Mouse (Mus musculus) heart, postnatal 0 days (tissue): ENCODE measurements at regions not wholly inside any gene's neighbourhood (a gene's known extent, or its start where the extent isn't known, plus 50 kb on each side); places are given as distances from the start of the nearest gene placed in this dataset.

Source experiments
- ATAC-seq: fragments of 200-750 bp; cut with Nextera tagmentation; 2 replicates; pipeline ENCODE4 v1.8.0; 2017; ENCODE audit warnings: low read depth, moderate number of reproducible peaks, moderate library complexity; ENCODE audit not compliant: insufficient read depth
- DNase-seq: peaks from one replicate; pipeline ENCODE4 v3.0.0-alpha.2; 2016; ENCODE audit warnings: low spot score
- H3K27ac ChIP-seq: fragments of 300-500 bp; sonication (generic); 2 replicates; pipeline ENCODE4 v1.5.1; 2014; ENCODE audit warnings: low read depth, mild to moderate bottlenecking
- H3K27me3 ChIP-seq: fragments of 300-500 bp; sonication (generic); 2 replicates; pipeline ENCODE4 v1.6.1; 2014; ENCODE audit warnings: low read length, mixed read lengths; ENCODE audit not compliant: control insufficient read depth, insufficient read depth
- H3K36me3 ChIP-seq: fragments of 300-500 bp; sonication (generic); replicated peaks from 2 replicates; pipeline ENCODE4 v1.6.1; 2014; ENCODE audit warnings: low read length, mixed read lengths; ENCODE audit not compliant: control insufficient read depth, insufficient read depth
- H3K4me1 ChIP-seq: fragments of 300-500 bp; sonication (generic); 2 replicates; pipeline ENCODE4 v1.6.1; 2014; ENCODE audit warnings: antibody characterized with exemption; ENCODE audit not compliant: control insufficient read depth, insufficient read depth
- H3K4me2 ChIP-seq: fragments of 300-500 bp; sonication (generic); 2 replicates; pipeline ENCODE4 v1.6.1; 2014; ENCODE audit warnings: low read depth, mild to moderate bottlenecking, low read length, moderate library complexity
- H3K4me3 ChIP-seq: fragments of 300-500 bp; sonication (generic); 2 replicates; pipeline ENCODE4 v1.5.1; 2014; ENCODE audit warnings: low read depth, low read length
- H3K9ac ChIP-seq: fragments of 300-500 bp; sonication (generic); replicated peaks from 2 replicates; pipeline ENCODE4 v1.6.1; 2014; ENCODE audit warnings: low read depth, low read length, mixed read lengths
- H3K9me3 ChIP-seq: fragments of 300-500 bp; sonication (generic); replicated peaks from 2 replicates; pipeline ENCODE4 v1.6.1; 2016; ENCODE audit warnings: low read length; ENCODE audit not compliant: control insufficient read depth
- CTCF ChIP-seq: IDR thresholded peaks from 2 replicates; pipeline ENCODE4 v1.5.1; 2016; ENCODE audit warnings: antibody characterized with exemption, control low read depth, low read depth
- EP300 ChIP-seq: IDR thresholded peaks from 2 replicates; pipeline ENCODE4 v1.6.1; 2016; ENCODE audit warnings: antibody characterized with exemption, low read depth
- WGBS: fragments of 180-500 bp; shearing (Covaris S2); extraction: QIAGEN DNeasy Blood & Tissue Kit; methylation state at CpG from one replicate; pipeline ENCODE4 v1.1.7; 2014; 5-methylcytosine and 5-hydroxymethylcytosine counted together

DNA sequence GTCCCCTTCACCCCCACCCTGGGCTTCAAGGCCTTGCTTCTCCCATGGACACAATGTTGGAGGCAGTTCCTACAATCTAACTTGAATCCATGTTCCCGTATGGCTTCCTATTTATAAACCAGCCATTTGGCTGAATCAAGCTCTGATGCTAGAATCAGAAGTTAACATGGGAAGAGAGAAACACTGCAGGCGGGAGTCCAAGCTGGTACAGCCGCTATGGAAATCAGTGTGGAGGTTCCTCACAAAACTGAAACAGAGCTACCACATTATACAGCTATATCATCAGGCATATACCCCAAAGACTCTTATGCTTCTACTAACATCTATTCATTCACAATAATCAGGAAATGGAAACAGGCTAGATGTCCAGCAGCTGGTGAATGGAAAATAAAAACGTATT, 106.7 kb upstream of the Pik3r1 start:
- TF ChIP-seq EP300 (no peak), CTCF (no peak)
- no peaks in the 10 kb centered on the region for H3K27me3 ChIP-seq
- no peak for DNase-seq
- H3K4me2 ChIP-seq = no peak overlapping the region
- no peaks in the 10 kb centered on the region for H3K4me1 ChIP-seq
- no peaks in the 10 kb centered on the region for H3K9me3 ChIP-seq
- H3K36me3 ChIP-seq = no peaks in the 10 kb centered on the region
- no peak overlapping the region for H3K27ac ChIP-seq
- WGBS = 76% methylated on average over 4 of the region's 4 CpGs
- H3K4me3 ChIP-seq = no peak overlapping the region
- H3K9ac ChIP-seq = no peak overlapping the region
- no peak for ATAC-seq

DNA sequence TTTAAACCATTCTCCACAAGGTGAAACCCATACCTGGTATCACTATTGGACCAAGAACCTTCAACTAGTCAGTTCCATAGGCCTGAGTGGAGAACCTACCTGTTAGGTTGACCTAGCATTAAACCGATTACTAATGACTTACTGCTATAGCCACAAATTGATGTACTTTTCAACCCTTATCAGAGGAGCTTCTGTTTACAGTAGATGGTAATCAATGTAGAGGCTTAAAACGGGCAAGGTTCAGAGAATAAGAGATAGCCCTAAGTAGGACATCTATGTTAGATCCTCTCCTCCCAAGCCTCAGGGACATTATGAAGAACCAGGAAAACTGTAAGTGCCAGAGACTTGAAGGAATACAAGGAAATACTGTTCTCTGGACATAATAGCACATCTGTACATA, 108.1 kb upstream of the Pik3r1 start:
- no peak for DNase-seq
- H3K4me2 ChIP-seq = no peak overlapping the region
- H3K4me1 ChIP-seq = no peaks in the 10 kb centered on the region
- TF ChIP-seq EP300 = no peak
- no peak for TF ChIP-seq CTCF
- no peaks in the 10 kb centered on the region for H3K9me3 ChIP-seq
- H3K36me3 ChIP-seq = no peaks in the 10 kb centered on the region
- 81% methylated on average over 2 of the region's 2 CpGs for WGBS
- no peaks in the 10 kb centered on the region for H3K27me3 ChIP-seq
- H3K4me3 ChIP-seq = no peak overlapping the region
- no peak overlapping the region for H3K9ac ChIP-seq
- ATAC-seq = no peak
- no peak overlapping the region for H3K27ac ChIP-seq

- Histone ChIP-seq H3K4me3 (no peak overlapping the region), H3K9ac (no peak overlapping the region), H3K36me3 (no peaks in the 10 kb centered on the region), H3K4me2 (no peak overlapping the region), H3K4me1 (no peaks in the 10 kb centered on the region), H3K9me3 (no peaks in the 10 kb centered on the region), H3K27me3 (no peaks in the 10 kb centered on the region), H3K27ac (no peak overlapping the region)
- no peak for ATAC-seq
- no peak for DNase-seq
- WGBS = 83% methylated on average over 3 of the region's 3 CpGs
- no peak for TF ChIP-seq EP300
- no peak for TF ChIP-seq CTCF
These were observed 108.6 kb upstream of the Pik3r1 start for GRCm38 (mm10) chr13:101876601-101877000.

- no peak overlapping the region for H3K9ac ChIP-seq
These were observed 110.2 kb upstream of the Pik3r1 start for GRCm38 (mm10) chr13:101878168-101878567.

DNA sequence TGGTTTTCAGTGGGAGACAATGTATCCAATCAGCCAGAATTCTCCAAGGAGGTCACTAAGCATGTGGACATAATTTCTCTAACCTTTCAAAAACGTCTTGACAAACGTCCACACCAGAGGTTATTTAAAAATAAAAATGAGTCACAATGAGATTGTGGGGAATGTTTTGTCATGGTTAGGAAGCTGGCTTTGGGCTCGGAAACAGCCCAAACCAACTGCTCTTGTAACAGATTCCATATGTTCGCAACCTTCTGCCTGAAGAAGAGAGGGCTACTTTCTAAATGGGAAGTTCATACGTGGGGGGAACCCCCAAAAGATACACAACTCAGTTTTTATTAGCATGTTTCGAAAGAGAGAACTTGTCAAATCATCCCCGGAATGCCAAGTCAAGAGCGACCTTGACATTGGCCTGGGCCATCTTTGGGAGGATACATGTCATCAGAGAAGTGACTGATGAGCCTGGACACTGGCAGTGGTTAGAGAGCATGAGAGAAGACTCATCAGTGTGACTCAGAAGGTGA, 111.6 kb upstream of the Pik3r1 start:
- no peaks in the 10 kb centered on the region for H3K27me3 ChIP-seq
- no peaks in the 10 kb centered on the region for H3K4me1 ChIP-seq
- ATAC-seq (no peak), DNase-seq (no peak)
- H3K4me2 ChIP-seq = no peak overlapping the region
- no peak overlapping the region for H3K9ac ChIP-seq
- 62% methylated on average over 8 of the region's 8 CpGs for WGBS
- no peak overlapping the region for H3K4me3 ChIP-seq
- TF ChIP-seq EP300 = no peak
- no peak for TF ChIP-seq CTCF
- H3K36me3 ChIP-seq = no peaks in the 10 kb centered on the region
- H3K9me3 ChIP-seq = 0 out of 2 replicates have a peak, but pooled peaks cover 5% of the 10 kb centered on the region
- no peak overlapping the region for H3K27ac ChIP-seq

More at GRCm38 (mm10) chr13:101878168-101878567, 110.2 kb upstream of the Pik3r1 start:
- Histone ChIP-seq H3K4me1 (no peaks in the 10 kb centered on the region), H3K4me3 (no peak overlapping the region), H3K27me3 (no peaks in the 10 kb centered on the region), H3K27ac (no peak overlapping the region), H3K4me2 (no peak overlapping the region), H3K36me3 (no peaks in the 10 kb centered on the region), H3K9me3 (no peaks in the 10 kb centered on the region)
- TF ChIP-seq CTCF (no peak), EP300 (no peak)
- ATAC-seq (no peak), DNase-seq (no peak)

DNA sequence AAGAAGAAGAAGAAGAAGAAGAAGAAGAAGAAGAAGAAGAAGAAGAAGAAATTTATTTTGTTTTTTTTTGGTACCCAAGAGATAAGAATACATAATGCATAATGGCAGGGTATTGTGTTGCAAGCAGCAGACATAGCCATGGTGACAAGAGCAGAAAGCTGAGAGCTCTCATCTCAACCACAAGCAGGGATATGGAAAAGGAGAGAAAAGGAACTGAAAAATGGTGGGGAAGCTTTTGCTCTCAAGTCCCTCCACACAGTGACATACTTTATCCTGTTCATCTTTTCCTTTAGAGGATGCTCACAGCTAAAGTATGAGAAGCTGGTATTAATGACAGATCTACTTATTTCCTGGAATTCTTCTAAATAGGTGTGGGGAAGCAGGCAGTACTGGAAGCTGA, 115.2 kb upstream of the Pik3r1 start:
- TF ChIP-seq CTCF = no peak
- no peak for TF ChIP-seq EP300
- Histone ChIP-seq H3K9me3 (0 out of 2 replicates have a peak, but pooled peaks cover 5% of the 10 kb centered on the region), H3K4me2 (no peak overlapping the region), H3K27me3 (no peaks in the 10 kb centered on the region), H3K36me3 (no peaks in the 10 kb centered on the region), H3K9ac (no peak overlapping the region), H3K27ac (no peak overlapping the region), H3K4me1 (no peaks in the 10 kb centered on the region), H3K4me3 (no peak overlapping the region)
- DNase-seq = no peak
- no peak for ATAC-seq
